Mouse (Mus musculus) stomach, embryonic 15.5 days (tissue): ENCODE data around the gene Fam241b. TPM values are rescaled to one million over a fixed set of nuclear protein-coding genes. Genes with fewer than 3 reads are reported as not detected.
"Not testable (repeated sequence)": the region's sequence is repeated elsewhere in the genome, so short reads cannot be mapped to it uniquely, and the experiment has no call there.

Experiments used
- ATAC-seq: fragments of 200-750 bp; cut with Nextera tagmentation; 2 replicates; pipeline ENCODE4 v1.8.0; 2017; ENCODE audit warnings: low read depth, moderate number of reproducible peaks, moderate TSS enrichment; ENCODE audit not compliant: insufficient read depth, low FRiP score
- H3K27ac ChIP-seq: fragments of 300-500 bp; sonication (generic); 2 replicates; pipeline ENCODE4 v1.5.1; 2015; ENCODE audit warnings: mild to moderate bottlenecking, inconsistent platforms
- H3K27me3 ChIP-seq: fragments of 300-500 bp; sonication (generic); replicated peaks from 2 replicates; pipeline ENCODE4 v1.6.1; 2015; ENCODE audit warnings: inconsistent platforms
- H3K36me3 ChIP-seq: fragments of 300-500 bp; sonication (generic); 2 replicates; pipeline ENCODE4 v1.6.1; 2015; ENCODE audit warnings: inconsistent platforms
- H3K4me1 ChIP-seq: fragments of 300-500 bp; sonication (generic); 2 replicates; pipeline ENCODE4 v1.6.1; 2015; ENCODE audit warnings: inconsistent platforms
- H3K4me2 ChIP-seq: fragments of 300-500 bp; sonication (generic); 2 replicates; pipeline ENCODE4 v1.6.1; 2015; ENCODE audit warnings: mild to moderate bottlenecking, inconsistent platforms
- H3K4me3 ChIP-seq: fragments of 300-500 bp; sonication (generic); replicated peaks from 2 replicates; pipeline ENCODE4 v1.5.1; 2015; ENCODE audit warnings: inconsistent platforms
- H3K9ac ChIP-seq: fragments of 300-500 bp; sonication (generic); 2 replicates; pipeline ENCODE4 v1.6.1; 2015; ENCODE audit warnings: inconsistent platforms
- H3K9me3 ChIP-seq: fragments of 300-500 bp; sonication (generic); 2 replicates; pipeline ENCODE4 v1.6.1; 2016; ENCODE audit warnings: inconsistent platforms
- WGBS: fragments of 180-500 bp; shearing (Covaris S2); methylation state at CpG from one replicate; pipeline ENCODE4 v1.1.7; 2015; 5-methylcytosine and 5-hydroxymethylcytosine counted together
- polyA plus RNA-seq: library from polyadenylated mRNA; unstranded; fragments of >200 nt; fragmentation: Nextera tagmentation; extraction: Ambion mirVana; gene quantifications from 2 replicates; pipeline ENCODE4 v1.2.1, GENCODE M21; 2015

Fam241b gene
- polyA plus RNA-seq, 1 experiment from 2014 or later, result 24.2 TPM

DNA sequence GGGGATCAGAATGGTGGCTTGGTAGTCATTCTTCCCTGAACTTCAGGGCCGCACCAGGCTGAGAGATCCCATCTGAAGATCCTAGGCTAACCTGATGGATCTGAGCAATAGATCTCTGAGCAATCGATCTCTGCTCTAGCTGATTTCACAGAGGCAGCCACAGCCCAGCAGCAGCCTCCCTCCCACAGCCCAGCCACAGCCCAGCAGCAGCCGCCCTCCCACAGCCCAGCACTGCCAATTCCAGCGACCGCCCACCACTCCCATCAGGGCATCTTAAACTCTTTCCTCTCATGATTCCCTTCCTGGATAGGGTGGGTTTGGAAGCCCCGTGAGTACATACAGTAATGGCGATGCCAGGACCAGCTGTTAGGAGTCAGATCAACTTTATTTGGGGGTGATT is 54.6 kb downstream of the Fam241b start:
- 63% methylated on average over 7 of the region's 7 CpGs for WGBS
- no peak overlapping the region for H3K27ac ChIP-seq
- ATAC-seq, result no peak

DNA sequence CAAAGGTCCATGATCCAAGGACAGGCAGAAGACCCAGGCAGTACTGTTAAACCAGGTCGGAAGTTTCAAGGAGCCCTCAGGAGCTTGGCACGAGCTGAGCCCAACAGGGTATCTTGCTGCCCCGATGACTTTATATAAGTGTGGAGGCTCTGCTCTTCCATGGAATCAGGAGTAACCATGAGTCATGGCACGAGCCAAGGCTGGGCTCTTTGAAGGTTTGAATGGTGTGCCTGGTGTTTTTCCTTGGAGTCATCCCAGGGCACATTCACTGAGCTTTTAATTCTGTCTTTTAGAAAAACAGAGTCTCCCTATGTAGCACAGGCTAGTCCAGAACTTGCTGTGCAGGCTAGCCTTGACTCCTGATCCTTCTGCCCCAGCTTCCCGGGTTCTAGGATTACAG is 55.3 kb downstream of the Fam241b start:
- H3K9ac ChIP-seq, result no peak overlapping the region
- WGBS, result 84% methylated on average over 5 of the region's 5 CpGs
- H3K27me3 ChIP-seq, result no peaks in the 10 kb centered on the region
- H3K4me2 ChIP-seq, result no peak overlapping the region
- no peak for ATAC-seq
- H3K36me3 ChIP-seq, result no peaks in the 10 kb centered on the region
- no peaks in the 10 kb centered on the region for H3K9me3 ChIP-seq
- no peaks in the 10 kb centered on the region for H3K4me1 ChIP-seq
- no peak overlapping the region for H3K27ac ChIP-seq
- H3K4me3 ChIP-seq, result no peak overlapping the region

More for the DNA sequence above, 54.6 kb downstream of the Fam241b start:
- H3K4me3 ChIP-seq, result no peak overlapping the region
- H3K4me1 ChIP-seq, result no peaks in the 10 kb centered on the region
- no peaks in the 10 kb centered on the region for H3K9me3 ChIP-seq
- H3K27me3 ChIP-seq, result no peaks in the 10 kb centered on the region
- H3K36me3 ChIP-seq, result no peaks in the 10 kb centered on the region
- H3K9ac ChIP-seq, result no peak overlapping the region
- H3K4me2 ChIP-seq, result no peak overlapping the region

DNA sequence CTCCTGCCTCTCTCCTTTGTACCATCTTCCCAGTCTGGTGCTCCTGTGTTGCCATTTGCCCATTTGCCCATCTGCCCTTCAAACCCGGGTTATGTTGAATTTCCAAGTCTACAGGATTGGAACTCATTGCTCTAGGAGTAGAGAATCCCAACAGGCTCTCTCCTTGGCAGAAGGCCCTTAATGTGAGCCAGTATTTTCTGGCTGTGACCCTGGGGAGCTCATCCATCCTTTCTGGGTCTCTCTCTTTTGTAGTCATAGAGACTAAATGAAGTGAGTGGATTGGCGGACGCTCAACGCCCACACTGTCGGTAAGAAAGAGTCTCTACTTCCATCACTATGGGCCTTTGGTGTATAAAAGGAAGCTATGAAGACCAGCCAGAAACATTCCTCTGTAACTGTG is 56.9 kb downstream of the Fam241b start:
- no peaks in the 10 kb centered on the region for H3K36me3 ChIP-seq
- H3K4me1 ChIP-seq, result no peaks in the 10 kb centered on the region
- no peak overlapping the region for H3K9ac ChIP-seq
- no peak overlapping the region for H3K27ac ChIP-seq
- no peak overlapping the region for H3K4me2 ChIP-seq
- H3K4me3 ChIP-seq, result no peak overlapping the region
- H3K27me3 ChIP-seq, result no peaks in the 10 kb centered on the region
- no peak for ATAC-seq
- H3K9me3 ChIP-seq, result no peaks in the 10 kb centered on the region
- WGBS, result 89% methylated on average over 5 of the region's 5 CpGs

DNA sequence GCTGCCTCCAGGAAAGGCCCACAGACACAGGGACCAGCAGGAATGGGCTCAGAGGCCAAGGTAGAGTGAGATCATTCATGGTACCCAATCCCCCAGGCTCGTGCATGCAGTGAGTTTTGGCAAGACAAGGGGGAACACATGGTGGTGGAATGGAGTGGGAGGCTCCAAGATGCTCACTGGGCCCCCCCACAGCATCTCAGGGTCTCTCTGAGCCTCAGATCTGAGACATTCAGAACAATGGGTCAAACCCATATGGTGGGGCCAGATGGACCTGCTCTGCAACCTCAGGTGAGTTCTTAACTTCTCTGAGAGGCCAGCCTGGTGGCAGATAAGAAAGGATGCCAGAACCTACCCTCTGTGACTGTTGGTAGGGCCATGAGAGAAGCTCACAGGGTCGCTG is 57.7 kb downstream of the Fam241b start:
- 54% methylated on average over 2 of the region's 2 CpGs for WGBS
- no peak for ATAC-seq
- H3K4me1 ChIP-seq, result no peaks in the 10 kb centered on the region
- H3K9me3 ChIP-seq, result no peaks in the 10 kb centered on the region
- no peaks in the 10 kb centered on the region for H3K27me3 ChIP-seq
- no peak overlapping the region for H3K4me2 ChIP-seq
- no peak overlapping the region for H3K4me3 ChIP-seq
- H3K9ac ChIP-seq, result no peak overlapping the region
- H3K27ac ChIP-seq, result no peak overlapping the region
- H3K36me3 ChIP-seq, result no peaks in the 10 kb centered on the region

DNA sequence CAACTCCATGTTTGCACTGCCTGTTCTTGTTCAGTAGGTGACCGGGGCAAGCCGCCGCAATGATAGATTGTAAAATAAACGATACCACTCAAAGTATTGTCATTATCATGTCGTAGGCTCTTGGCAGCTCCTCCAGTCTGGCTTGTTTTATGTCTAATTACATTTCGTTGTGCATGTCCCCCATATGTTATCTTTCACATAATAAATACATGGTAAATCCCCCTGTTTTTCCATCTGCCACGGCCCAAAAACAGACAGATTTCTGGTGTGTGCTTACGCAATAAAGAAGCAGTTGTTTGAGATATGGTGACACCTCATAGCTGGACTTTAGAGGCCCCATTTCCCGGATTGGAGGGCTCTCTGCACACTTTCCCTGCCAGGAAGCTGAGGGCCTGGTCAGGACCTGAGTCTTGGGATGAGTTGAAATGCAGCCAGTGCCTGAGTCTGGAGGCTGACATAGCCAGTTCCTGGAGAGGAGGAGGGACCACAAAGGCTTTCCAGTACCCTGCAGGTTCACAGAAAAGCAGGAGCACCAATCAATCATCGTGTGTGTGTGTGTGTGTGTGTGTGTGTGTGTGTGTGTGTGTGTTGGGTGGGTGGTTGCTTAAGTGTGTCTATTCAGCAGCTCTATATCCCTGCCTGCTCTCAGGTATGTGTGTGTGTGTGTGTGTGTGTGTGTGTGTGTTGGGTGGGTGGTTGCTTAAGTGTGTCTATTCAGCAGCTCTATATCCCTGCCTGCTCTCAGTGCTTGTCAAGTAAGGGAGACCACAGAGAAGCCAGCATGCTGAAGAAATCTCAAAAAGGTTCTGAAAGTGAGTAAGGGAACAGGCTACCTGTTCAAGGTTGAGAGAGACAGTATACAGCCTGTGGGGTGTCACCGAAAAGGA is 67.2 kb downstream of the Fam241b start:
- peak; percentile 34; the same call in 1 of the 2 replicates for ATAC-seq
- Histone ChIP-seq H3K4me2 (no peak overlapping the region), H3K36me3 (no peaks in the 10 kb centered on the region), H3K9me3 (no peaks in the 10 kb centered on the region), H3K4me1 (no peaks in the 10 kb centered on the region), H3K27me3 (no peaks in the 10 kb centered on the region), H3K27ac (no peak overlapping the region), H3K4me3 (no peak overlapping the region), H3K9ac (no peak overlapping the region)
- 36% methylated on average over 11 of the region's 11 CpGs for WGBS

DNA sequence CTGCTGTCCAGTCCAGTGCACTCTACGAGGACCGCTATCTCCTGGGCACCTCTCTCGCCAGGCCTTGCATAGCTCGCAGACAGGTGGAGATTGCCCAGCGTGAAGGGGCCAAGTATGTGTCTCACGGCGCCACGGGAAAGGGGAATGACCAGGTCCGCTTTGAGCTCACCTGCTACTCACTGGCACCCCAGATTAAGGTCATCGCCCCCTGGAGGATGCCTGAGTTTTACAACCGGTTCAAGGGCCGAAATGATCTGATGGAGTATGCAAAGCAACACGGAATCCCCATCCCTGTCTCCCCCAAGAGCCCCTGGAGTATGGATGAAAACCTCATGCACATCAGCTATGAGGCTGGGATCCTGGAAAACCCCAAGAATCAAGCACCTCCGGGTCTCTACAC is 72.4 kb downstream of the Fam241b start:
- not testable (repeated sequence) for H3K27ac ChIP-seq, H3K36me3 ChIP-seq, H3K9me3 ChIP-seq, H3K9ac ChIP-seq, H3K4me1 ChIP-seq, H3K27me3 ChIP-seq, H3K4me2 ChIP-seq, ATAC-seq, H3K4me3 ChIP-seq
- WGBS, result 80% methylated on average over 14 of the region's 14 CpGs

DNA sequence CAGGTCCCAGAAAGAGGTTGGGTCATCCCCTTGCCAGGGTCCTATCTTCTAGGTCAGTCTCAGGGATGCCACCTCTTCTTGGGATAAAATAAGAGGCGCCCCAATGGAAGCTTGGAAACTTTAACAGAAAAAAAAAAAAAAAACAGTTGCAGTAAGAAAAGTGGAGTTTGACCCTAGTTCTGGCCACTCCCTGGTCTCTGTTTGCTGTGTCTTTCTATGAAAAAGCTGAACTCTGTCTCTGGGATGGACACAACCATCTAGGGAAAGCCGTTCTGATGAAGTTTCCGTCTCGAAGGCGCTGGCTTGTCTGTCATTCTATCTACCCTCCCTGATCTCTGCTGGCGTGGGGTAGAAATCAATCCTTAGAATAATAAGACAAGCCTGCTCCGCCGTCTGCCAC is 73.1 kb downstream of the Fam241b start:
- Histone ChIP-seq H3K27me3 (no peaks in the 10 kb centered on the region), H3K36me3 (no peaks in the 10 kb centered on the region), H3K4me3 (no peak overlapping the region), H3K9me3 (no peaks in the 10 kb centered on the region), H3K9ac (no peak overlapping the region), H3K4me2 (no peak overlapping the region), H3K4me1 (no peaks in the 10 kb centered on the region), H3K27ac (no peak overlapping the region)
- ATAC-seq, result no peak
- WGBS, result 78% methylated on average over 8 of the region's 8 CpGs

DNA sequence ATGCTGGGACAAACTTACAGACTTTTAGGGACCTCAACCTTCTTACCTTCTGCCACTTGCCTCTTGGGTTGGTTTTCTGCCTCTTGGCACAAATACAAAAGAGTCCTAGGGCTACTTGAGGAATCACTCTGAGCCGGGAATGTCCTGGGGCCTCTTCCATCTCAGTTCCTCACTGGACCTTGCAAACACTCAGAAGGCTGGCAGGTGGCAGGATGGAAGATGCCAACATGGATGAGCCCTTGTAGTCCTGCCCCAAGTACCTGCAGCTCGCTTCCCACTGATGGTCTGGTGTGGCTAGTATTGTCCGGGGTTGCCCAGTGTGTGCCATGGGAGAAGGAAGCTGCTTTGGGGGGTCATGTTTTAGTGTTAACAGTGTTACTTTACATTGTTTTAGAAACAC is 73.8 kb downstream of the Fam241b start:
- no peak overlapping the region for H3K4me2 ChIP-seq
- 89% methylated on average over 3 of the region's 3 CpGs for WGBS

DNA sequence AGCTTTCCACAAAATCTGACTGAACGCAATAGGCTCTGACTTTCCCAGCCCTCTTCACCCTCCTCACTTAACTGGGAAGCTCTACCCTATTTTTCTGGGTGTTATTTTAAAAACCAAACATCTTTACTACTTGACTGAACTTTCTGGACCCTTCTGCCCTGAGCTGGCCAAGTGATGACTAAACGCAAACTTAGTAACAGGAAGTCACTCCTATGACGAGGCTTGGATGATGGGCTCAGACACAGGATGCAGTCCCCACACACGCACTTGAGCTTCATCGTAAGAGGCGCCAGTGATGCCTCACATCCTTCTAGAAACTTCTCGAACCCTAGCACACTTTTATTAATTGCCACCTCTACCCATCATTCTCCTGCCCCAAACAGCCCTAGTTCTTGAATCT is 74.3 kb downstream of the Fam241b start:
- H3K27me3 ChIP-seq, result no peaks in the 10 kb centered on the region
- WGBS, result 79% methylated on average over 7 of the region's 7 CpGs
- no peaks in the 10 kb centered on the region for H3K4me1 ChIP-seq
- no peak for ATAC-seq
- H3K27ac ChIP-seq, result no peak overlapping the region
- H3K9ac ChIP-seq, result no peak overlapping the region
- H3K4me3 ChIP-seq, result no peak overlapping the region
- no peaks in the 10 kb centered on the region for H3K9me3 ChIP-seq
- no peak overlapping the region for H3K4me2 ChIP-seq
- H3K36me3 ChIP-seq, result no peaks in the 10 kb centered on the region

More for the DNA sequence above, 73.8 kb downstream of the Fam241b start:
- no peak for ATAC-seq
- Histone ChIP-seq H3K36me3 (no peaks in the 10 kb centered on the region), H3K4me3 (no peak overlapping the region), H3K9ac (no peak overlapping the region), H3K9me3 (no peaks in the 10 kb centered on the region), H3K27me3 (no peaks in the 10 kb centered on the region), H3K27ac (no peak overlapping the region), H3K4me1 (no peaks in the 10 kb centered on the region)

DNA sequence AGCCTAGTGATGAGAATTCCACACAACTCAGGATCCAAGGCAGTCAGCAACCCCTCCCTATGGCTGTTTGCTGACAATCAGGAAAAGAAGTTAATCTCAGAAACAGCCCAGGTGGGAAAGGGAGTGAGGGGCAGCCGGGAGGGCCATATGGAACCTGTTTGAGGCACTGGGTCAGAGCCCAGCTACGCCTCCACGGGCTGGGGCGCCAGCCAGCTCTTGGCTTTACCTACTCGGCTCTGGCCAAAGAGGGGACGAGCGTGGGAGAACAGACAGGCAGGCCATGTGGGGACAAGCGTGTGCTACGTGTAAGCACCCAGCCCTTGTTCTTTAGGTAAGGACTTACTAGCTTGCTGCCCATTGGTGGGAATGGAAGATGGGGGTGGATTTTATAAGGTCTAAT is 75.2 kb downstream of the Fam241b start:
- Histone ChIP-seq H3K4me1 (no peaks in the 10 kb centered on the region), H3K9ac (no peak overlapping the region), H3K9me3 (no peaks in the 10 kb centered on the region), H3K27me3 (no peaks in the 10 kb centered on the region), H3K27ac (no peak overlapping the region), H3K4me3 (no peak overlapping the region), H3K36me3 (no peaks in the 10 kb centered on the region), H3K4me2 (no peak overlapping the region)
- ATAC-seq, result peak; percentile 44; the same call in 1 of the 2 replicates
- 69% methylated on average over 9 of the region's 9 CpGs for WGBS

DNA sequence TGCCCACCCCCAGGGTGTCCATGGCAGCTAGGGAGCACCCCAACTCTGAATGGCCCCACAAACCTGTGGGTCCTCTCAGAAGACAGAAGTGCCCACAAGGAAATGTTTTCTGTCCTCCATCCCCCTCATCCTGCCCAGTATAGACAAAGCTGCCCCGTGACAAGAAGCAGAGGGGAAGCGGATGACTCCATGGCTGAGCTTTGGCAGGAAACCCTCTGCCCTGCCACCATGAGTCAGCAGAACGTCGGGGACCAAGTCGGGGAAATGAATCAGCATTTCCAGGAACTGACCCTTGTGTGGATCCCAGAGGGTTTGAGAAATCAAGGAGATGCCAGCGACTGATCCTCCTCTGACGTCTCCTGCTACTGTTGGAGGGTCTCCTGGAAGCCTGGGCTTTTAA is 77.5 kb downstream of the Fam241b start:
- Histone ChIP-seq H3K27me3 (no peaks in the 10 kb centered on the region), H3K9ac (no peak overlapping the region), H3K27ac (no peak overlapping the region), H3K9me3 (no peaks in the 10 kb centered on the region), H3K36me3 (no peaks in the 10 kb centered on the region), H3K4me2 (no peak overlapping the region), H3K4me3 (no peak overlapping the region), H3K4me1 (0 out of 2 replicates have a peak, but pooled peaks cover 1% of the 10 kb centered on the region)
- ATAC-seq, result no peak
- WGBS, result 42% methylated on average over 7 of the region's 7 CpGs

DNA sequence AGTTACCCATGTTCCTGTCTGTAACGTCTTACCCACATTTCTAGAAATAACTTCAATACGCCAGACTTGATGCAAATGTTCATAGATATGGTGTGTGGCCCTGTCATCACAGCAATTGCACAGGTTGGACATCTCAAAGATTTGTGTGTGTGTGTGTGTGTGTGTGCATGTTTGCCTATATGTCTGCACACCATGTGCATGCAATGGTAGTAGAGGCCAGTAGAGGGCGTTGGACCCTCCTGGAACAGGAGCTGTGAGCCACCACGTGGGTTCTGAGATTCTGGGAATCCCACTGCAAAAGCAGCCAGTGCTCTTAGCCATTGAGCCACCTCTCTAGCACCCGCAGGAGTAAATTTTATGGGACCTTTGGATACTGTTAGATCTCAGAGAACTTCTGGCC is 80.9 kb downstream of the Fam241b start:
- no peak for ATAC-seq
- Histone ChIP-seq H3K9ac (no peak overlapping the region), H3K36me3 (no peaks in the 10 kb centered on the region), H3K4me2 (no peak overlapping the region), H3K27ac (no peak overlapping the region), H3K9me3 (no peaks in the 10 kb centered on the region), H3K27me3 (no peaks in the 10 kb centered on the region), H3K4me1 (peaks cover 18% of the 10 kb centered on the region), H3K4me3 (no peak overlapping the region)
- 70% methylated on average over 5 of the region's 5 CpGs for WGBS
